Mouse (Mus musculus) liver, embryonic 11.5 days (tissue): ENCODE measurements around the gene Vwc2. TPM values are rescaled to one million over a fixed set of nuclear protein-coding genes. Genes with fewer than 3 reads are reported as not detected.
A peak's percentile ranks its signal among the peaks of the same experiment; 100 is the strongest.

Source experiments
- ATAC-seq: fragments of 200-750 bp; cut with Nextera tagmentation; replicated peaks from 2 replicates; pipeline ENCODE4 v1.8.0; 2017; ENCODE audit warnings: moderate number of reproducible peaks, mild to moderate bottlenecking, moderate TSS enrichment, moderate library complexity; ENCODE audit not compliant: low FRiP score
- DNase-seq: peaks from one replicate; pipeline ENCODE4 v3.0.0-alpha.2; 2017; ENCODE audit warnings: low spot score
- H3K27ac ChIP-seq: fragments of 300-500 bp; sonication (generic); 2 replicates; pipeline ENCODE4 v1.5.1; 2014; ENCODE audit warnings: mild to moderate bottlenecking, low read depth, low read length, control low read depth
- H3K27me3 ChIP-seq: fragments of 300-500 bp; sonication (generic); replicated peaks from 2 replicates; pipeline ENCODE4 v1.6.1; 2014; ENCODE audit warnings: low read length, mixed read lengths; ENCODE audit not compliant: control insufficient read depth, insufficient read depth
- H3K36me3 ChIP-seq: fragments of 300-500 bp; sonication (generic); 2 replicates; pipeline ENCODE4 v1.6.1; 2014; ENCODE audit warnings: mild to moderate bottlenecking, low read length, moderate library complexity, mixed read lengths; ENCODE audit not compliant: control insufficient read depth, insufficient read depth
- H3K4me1 ChIP-seq: fragments of 300-500 bp; sonication (generic); replicated peaks from 2 replicates; pipeline ENCODE4 v1.6.1; 2014; ENCODE audit warnings: low read length, mixed read lengths; ENCODE audit not compliant: control insufficient read depth, insufficient read depth
- H3K4me2 ChIP-seq: fragments of 300-500 bp; sonication (generic); 2 replicates; pipeline ENCODE4 v1.6.1; 2014; ENCODE audit warnings: mild to moderate bottlenecking, control low read depth, moderate library complexity
- H3K4me3 ChIP-seq: fragments of 300-500 bp; sonication (generic); 2 replicates; pipeline ENCODE4 v1.5.1; 2014; ENCODE audit warnings: low read depth, low read length, control low read depth
- H3K9ac ChIP-seq: fragments of 300-500 bp; sonication (generic); 2 replicates; pipeline ENCODE4 v1.6.1; 2014; ENCODE audit warnings: low read depth, low read length, control low read depth
- H3K9me3 ChIP-seq: fragments of 300-500 bp; sonication (generic); 2 replicates; pipeline ENCODE4 v1.6.1; 2016; ENCODE audit warnings: low read length, inconsistent platforms, mixed read lengths; ENCODE audit not compliant: control insufficient read depth
- WGBS: fragments of 180-500 bp; shearing (Covaris S2); extraction: QIAGEN DNeasy Blood & Tissue Kit; methylation state at CpG from one replicate; pipeline ENCODE4 v1.1.7; 2014; 5-methylcytosine and 5-hydroxymethylcytosine counted together
- polyA plus RNA-seq: library from polyadenylated mRNA; unstranded; fragments of >200 nt; fragmentation: Nextera tagmentation; extraction: Ambion mirVana; gene quantifications from 2 replicates; pipeline ENCODE4 v1.2.1, GENCODE M21; 2014

Gene Vwc2
- polyA plus RNA-seq, 1 experiment from 2014 or later = 0.10 TPM

DNA sequence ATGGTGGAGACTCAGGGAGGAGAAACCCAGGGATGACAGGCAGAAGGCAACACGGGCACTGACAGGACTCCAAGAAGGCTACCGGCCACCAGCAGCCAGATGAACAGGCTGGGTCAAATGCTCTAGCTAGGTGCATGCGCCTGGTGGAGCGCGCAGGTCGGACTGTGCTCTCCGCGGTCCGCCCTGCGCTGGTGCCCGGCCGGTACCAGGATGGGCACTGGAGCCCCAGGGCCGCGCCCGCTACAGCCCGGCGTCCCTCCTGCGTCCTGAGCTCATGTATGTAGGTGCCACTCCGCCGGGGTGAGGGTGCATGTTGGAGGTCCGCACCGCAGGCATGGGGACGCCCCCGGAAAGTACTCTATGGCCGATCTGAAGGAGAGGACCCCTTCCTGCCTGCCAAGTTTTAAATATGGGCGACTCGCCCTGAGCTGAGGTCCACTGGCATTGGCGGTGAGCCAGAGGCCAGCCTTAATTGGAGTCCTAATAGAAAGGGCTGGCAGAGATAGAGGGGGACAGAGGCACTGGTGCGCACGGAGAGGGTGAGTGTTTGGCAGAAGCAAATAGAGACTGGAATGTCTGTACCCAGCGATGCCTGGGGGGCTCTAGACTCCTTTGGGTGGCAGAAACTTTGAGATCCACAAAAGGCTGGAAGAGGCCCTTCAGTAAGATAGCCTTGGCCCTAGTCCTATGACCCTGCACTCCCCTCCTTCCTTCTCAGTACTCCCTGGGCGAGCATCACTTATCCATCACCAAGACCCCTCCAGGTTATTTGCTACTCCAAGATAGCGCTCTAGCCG lies 409 bp downstream of the Vwc2 start:
- H3K9me3 ChIP-seq = no peaks in the 10 kb centered on the region
- WGBS = 1% methylated on average over 34 of the region's 34 CpGs
- no peak overlapping the region for H3K27ac ChIP-seq
- peak overlapping the region; percentile 26 for H3K4me3 ChIP-seq
- peak overlapping the region; percentile 52 for H3K4me2 ChIP-seq
- no peaks in the 10 kb centered on the region for H3K4me1 ChIP-seq
- DNase-seq = peak; percentile 31
- ATAC-seq = 0 out of 2 replicates have a peak, but pooled peaks have one; percentile 23
- no peak overlapping the region for H3K9ac ChIP-seq
- peaks cover 55% of the 10 kb centered on the region for H3K27me3 ChIP-seq
- H3K36me3 ChIP-seq = no peaks in the 10 kb centered on the region

DNA sequence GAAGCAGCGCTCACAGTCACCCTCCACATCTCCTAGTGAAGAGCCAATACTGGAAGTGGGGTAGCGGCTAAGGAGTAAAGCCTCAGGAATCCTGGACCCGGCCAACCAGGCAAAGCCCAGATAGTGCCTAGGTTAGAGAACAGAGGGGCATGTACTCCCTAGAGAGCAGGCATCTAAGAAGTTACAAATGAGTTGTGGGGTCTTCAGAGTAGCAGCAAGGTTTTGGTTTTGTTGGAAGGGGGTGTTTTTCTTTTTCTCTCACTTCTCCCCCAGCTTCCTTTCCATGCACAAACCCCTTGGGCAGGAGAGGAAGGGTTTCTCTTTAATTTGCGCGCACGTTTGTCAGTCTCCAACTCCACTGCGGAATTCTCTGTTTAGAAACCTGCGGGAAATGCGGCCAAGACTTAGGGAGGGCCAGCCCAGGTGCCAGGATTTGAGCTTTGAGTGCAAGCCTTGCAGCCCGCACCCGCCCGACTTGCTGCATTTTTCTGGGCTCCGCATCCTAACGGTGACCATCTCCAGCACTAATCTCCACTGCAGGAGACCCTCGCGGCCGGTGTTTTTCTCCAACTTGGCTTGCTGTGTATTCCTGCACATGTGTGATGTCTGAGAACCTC lies 1.1 kb downstream of the Vwc2 start:
- ATAC-seq (no peak), DNase-seq (no peak)
- Histone ChIP-seq H3K27ac (no peak overlapping the region), H3K4me2 (peak overlapping the region; percentile 67), H3K9ac (no peak overlapping the region), H3K9me3 (no peaks in the 10 kb centered on the region), H3K4me3 (peak overlapping the region; percentile 39), H3K36me3 (no peaks in the 10 kb centered on the region), H3K27me3 (peaks cover 55% of the 10 kb centered on the region), H3K4me1 (no peaks in the 10 kb centered on the region)
- WGBS = 2% methylated on average over 17 of the region's 17 CpGs

DNA sequence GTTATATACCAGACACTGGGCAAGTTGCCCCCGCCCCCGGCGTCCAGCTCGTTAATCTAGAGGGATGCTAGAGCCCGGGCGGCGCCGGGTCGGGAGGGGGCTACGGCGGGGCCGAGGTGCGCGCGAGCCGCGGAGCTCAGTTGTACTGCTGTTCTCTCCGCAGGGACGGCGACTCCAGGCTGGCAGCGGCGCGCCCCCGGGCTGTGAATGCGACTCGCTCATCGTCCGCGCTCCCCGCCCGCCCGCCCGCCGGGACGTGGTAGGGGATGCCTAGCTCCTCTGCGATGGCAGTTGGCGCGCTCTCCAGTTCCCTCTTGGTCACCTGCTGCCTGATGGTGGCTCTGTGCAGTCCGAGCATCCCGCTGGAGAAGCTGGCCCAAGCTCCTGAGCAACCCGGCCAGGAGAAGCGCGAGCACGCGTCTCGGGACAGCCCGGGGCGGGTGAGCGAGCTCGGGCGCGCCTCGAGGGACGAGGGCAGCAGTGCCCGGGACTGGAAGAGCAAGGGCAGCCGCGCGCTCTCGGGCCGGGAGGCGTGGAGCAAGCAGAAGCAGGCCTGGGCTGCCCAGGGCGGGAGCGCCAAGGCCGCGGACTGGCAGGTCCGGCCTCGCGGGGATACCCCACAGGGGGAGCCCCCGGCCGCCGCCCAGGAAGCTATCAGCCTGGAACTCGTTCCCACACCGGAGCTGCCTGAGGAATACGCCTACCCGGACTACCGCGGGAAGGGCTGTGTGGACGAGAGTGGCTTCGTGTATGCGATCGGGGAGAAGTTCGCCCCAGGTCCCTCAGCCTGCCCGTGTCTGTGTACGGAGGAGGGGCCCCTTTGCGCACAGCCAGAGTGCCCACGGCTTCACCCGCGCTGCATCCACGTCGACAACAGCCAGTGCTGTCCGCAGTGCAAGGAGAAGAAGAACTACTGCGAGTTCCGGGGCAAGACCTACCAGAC lies 1.9 kb downstream of the Vwc2 start:
- DNase-seq (peak; percentile 39), ATAC-seq (peak; percentile 20; the same call in 1 of the 2 replicates)
- Histone ChIP-seq H3K4me2 (peak overlapping the region; percentile 67), H3K27me3 (peaks cover 55% of the 10 kb centered on the region), H3K4me1 (no peaks in the 10 kb centered on the region), H3K9ac (no peak overlapping the region), H3K27ac (no peak overlapping the region), H3K4me3 (peak overlapping the region; percentile 39), H3K36me3 (no peaks in the 10 kb centered on the region), H3K9me3 (no peaks in the 10 kb centered on the region)
- 3% methylated on average over 81 of the region's 93 CpGs for WGBS

DNA sequence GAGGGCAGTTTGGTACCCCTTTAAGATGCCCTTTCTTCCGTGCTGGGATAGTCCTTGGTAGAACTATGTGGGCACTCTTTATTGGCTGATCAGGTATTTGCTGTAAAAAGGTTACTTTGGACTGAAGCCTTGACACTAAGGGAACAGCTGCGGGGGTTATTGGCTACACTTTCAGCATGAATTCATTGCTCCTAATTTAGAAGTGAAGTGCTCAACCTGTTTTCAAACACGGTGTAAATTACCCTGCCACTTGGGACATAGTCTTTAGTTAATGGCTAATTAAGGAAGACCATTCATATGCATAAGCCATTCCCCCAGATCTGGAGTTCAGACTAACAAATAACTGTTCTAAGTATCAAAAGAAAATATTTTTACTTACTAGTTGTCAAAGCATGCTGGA lies 2.7 kb downstream of the Vwc2 start:
- whole genome bisulfite sequencing = 5% methylated on average over 3 of the region's 3 CpGs
- Histone ChIP-seq H3K4me3 (no peak overlapping the region), H3K4me1 (no peaks in the 10 kb centered on the region), H3K36me3 (no peaks in the 10 kb centered on the region), H3K9ac (no peak overlapping the region), H3K9me3 (no peaks in the 10 kb centered on the region), H3K27me3 (peaks cover 55% of the 10 kb centered on the region), H3K27ac (no peak overlapping the region), H3K4me2 (no peak overlapping the region)
- no peak for ATAC-seq
- no peak for DNase-seq

DNA sequence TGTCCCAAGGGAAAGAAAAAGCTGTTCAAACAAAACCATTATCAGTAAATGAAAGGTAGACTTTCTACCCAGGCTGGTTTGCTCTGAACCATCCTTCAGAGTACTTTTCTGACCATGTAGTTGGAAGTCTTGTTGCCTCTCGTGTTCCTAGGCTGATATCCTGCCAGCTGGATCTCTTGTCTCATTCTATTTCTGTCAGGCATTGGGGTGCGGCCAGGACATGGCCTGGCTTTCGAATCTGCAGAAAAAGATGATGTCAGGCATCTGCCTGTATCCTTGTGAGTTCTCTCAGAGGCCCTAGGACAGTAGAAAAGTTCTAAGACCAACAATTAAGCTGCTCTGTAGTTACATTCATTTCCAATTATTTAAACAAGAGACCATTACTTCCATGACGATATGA lies 8.8 kb downstream of the Vwc2 start:
- Histone ChIP-seq H3K9ac (no peak overlapping the region), H3K4me1 (no peaks in the 10 kb centered on the region), H3K27ac (no peak overlapping the region), H3K27me3 (peaks cover 4% of the 10 kb centered on the region; the same call in 1 of the 2 replicates), H3K4me2 (no peak overlapping the region), H3K9me3 (no peaks in the 10 kb centered on the region), H3K36me3 (no peaks in the 10 kb centered on the region), H3K4me3 (no peak overlapping the region)
- 55% methylated on average over 4 of the region's 4 CpGs for WGBS
- ATAC-seq = no peak
- DNase-seq = no peak

DNA sequence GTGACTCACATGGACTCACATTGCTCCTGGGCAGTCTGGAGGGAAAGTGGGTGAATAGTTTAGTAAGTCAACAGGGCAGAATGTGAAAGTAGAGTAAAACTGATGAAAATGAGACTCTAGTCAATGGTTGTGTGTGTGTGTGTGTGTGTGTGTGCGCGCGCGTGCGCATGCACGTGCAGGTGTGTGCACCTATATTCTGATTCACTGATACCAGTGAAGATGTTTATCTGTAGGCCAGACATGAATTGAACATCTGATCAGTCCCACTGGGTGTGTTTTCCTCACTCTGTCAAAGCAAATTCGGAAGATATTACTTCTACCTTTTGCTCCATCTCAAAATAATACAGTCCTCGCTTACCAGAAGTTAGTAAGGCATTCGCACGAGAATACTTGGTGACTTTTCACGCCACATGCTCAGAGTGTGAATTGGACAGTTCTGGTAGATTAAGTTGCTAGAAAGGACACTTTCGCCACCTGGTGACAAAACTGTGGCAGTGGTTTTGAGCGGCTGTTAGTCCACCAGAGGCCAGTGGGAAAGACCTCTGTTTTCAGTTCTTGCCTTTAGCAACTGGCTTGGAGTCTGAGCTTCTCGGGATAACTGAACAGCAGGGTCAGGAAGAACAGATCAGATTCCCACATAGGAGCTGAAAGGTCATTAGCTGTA lies 17.5 kb downstream of the Vwc2 start:
- no peaks in the 10 kb centered on the region for H3K36me3 ChIP-seq
- no peaks in the 10 kb centered on the region for H3K4me1 ChIP-seq
- no peaks in the 10 kb centered on the region for H3K27me3 ChIP-seq
- H3K9ac ChIP-seq = no peak overlapping the region
- H3K27ac ChIP-seq = no peak overlapping the region
- 58% methylated on average over 14 of the region's 14 CpGs for WGBS
- no peak overlapping the region for H3K4me3 ChIP-seq
- no peaks in the 10 kb centered on the region for H3K9me3 ChIP-seq
- ATAC-seq (no peak; the same call in 1 of the 2 replicates), DNase-seq (no peak)
- H3K4me2 ChIP-seq = no peak overlapping the region

DNA sequence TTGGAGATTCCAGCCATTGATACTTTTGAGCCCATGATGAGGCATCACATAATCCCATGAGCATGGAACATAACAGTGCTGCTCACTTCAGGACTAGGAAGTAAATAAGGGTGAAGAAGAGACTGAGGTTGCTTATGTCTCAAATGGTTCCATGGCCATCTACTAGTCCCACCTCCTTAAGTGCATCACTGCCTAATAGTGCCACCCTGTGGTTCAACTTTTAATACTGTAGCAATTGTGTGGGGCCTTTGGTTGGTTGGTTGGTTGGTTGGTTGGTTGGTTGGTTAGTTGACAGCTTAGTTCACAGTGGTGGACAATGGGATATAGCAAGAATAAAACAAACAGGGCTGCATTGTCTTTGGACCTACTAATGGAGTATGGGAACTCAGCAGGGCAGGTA lies 26.6 kb downstream of the Vwc2 start:
- no peaks in the 10 kb centered on the region for H3K9me3 ChIP-seq
- no peak for DNase-seq
- H3K4me1 ChIP-seq = no peaks in the 10 kb centered on the region
- H3K27ac ChIP-seq = no peak overlapping the region
- no peaks in the 10 kb centered on the region for H3K36me3 ChIP-seq
- no peak overlapping the region for H3K9ac ChIP-seq
- no peak overlapping the region for H3K4me2 ChIP-seq
- H3K27me3 ChIP-seq = no peaks in the 10 kb centered on the region
- no peak for ATAC-seq
- no peak overlapping the region for H3K4me3 ChIP-seq

DNA sequence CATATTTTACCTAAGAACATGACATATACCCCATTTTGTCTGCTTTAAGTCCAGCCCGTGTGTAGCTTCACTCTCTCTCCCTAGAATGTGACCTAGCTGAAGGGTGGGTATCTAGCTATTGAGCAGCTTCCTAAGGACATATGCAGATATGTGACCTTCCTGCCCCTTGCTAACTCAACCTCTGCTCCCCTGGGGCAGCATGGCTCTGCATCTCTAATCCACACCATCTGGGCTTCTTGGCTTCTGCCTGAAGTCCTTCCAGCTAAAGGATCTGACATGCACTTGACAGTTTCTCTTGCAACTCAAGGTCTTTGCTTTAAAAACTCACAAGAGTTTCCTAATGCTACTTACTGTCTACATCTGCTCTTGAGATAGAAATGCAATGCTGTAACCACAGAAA lies 38.7 kb downstream of the Vwc2 start:
- no peak for DNase-seq
- Histone ChIP-seq H3K4me1 (no peaks in the 10 kb centered on the region), H3K27me3 (no peaks in the 10 kb centered on the region), H3K9me3 (no peaks in the 10 kb centered on the region), H3K4me3 (no peak overlapping the region), H3K4me2 (no peak overlapping the region), H3K36me3 (no peaks in the 10 kb centered on the region), H3K9ac (no peak overlapping the region), H3K27ac (no peak overlapping the region)
- 68% methylated on average over 1 of the region's 1 CpGs for WGBS
- no peak for ATAC-seq
